Mouse (Mus musculus): ENCODE results near the gene Olfr781. TPM values are rescaled to one million over a fixed set of nuclear protein-coding genes. Genes with fewer than 3 reads are reported as not detected.
"Not testable (repeated sequence)": the region's sequence is repeated elsewhere in the genome, so short reads cannot be mapped to it uniquely, and the experiment has no call there.

Gene Olfr781
- polyA plus RNA-seq (2015; fragmentation: Nextera tagmentation; extraction: Ambion mirVana) = not detected in 2 replicates

DNA sequence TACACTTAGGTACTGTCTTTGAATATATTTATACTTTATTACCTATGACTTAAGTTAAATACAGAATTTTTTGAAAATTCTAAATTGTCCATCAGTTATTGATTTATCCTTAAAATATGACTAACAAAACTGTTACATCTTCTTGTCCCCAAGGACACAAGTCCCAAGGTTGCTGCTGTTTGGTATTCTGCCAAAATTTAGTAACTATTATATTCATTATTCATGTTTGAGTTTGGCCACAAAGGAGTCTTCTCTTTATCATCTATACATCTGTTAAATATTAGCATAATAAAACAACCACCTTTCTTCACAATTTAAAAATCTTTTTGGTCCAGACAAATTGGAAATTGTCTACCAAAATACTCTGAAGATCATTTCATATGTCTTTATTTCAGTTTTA is at the start of gene Olfr781:
TSS of gene Olfr781 (plus strand) at position 301 of the 400 bp plus-strand sequence.
- H3K9me3 ChIP-seq (replicated peaks; ENCODE audit: control insufficient read depth, low read length) = no peaks in the 10 kb centered on the region
- H3K9ac ChIP-seq (ENCODE audit: low read length) = no peak within 1 kb of the TSS
- H3K27me3 ChIP-seq (ENCODE audit: control insufficient read depth, insufficient read depth, low read length) = no peaks in the 10 kb centered on the region
- no peak within 1 kb of the TSS for H3K4me2 ChIP-seq (ENCODE audit: low read depth, low read length)
- ATAC-seq (ENCODE audit: insufficient read depth, low FRiP score) = no peak
- H3K27ac ChIP-seq (ENCODE audit: low read length) = no peak within 1 kb of the TSS
- H3K4me3 ChIP-seq (replicated peaks; ENCODE audit: low read length) = no peak within 1 kb of the TSS
- H3K4me1 ChIP-seq (ENCODE audit: control insufficient read depth, insufficient read depth, low read length) = no peaks in the 10 kb centered on the region
- H3K36me3 ChIP-seq (ENCODE audit: control insufficient read depth, insufficient read depth, low read length) = no peaks in the 10 kb centered on the region

DNA sequence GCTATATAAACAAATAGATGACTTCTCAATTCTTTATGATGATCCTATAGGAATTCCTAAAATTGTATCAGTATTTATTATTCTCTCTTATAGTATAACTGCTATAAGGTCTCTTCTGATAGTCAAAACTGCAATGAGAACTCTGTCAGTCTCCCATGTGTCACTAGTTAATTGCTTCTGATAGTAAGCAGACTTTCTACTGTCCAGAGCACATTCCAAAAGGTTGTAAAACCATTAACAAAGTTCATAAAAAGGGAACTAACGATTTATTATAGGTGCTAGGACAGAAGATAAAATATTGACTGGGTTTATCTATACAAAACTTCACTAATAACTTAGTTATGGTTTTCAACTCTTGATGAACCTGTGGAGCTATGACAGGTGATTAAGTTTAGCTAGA is 15.7 kb upstream of the Olfr781 start:
- H3K4me3 ChIP-seq (replicated peaks; ENCODE audit: low read length); H3K36me3 ChIP-seq (ENCODE audit: control insufficient read depth, insufficient read depth, low read length); H3K9me3 ChIP-seq (replicated peaks; ENCODE audit: control insufficient read depth, low read length); H3K27me3 ChIP-seq (ENCODE audit: control insufficient read depth, insufficient read depth, low read length); H3K4me2 ChIP-seq (ENCODE audit: low read depth, low read length); H3K9ac ChIP-seq (ENCODE audit: low read length); H3K4me1 ChIP-seq (ENCODE audit: control insufficient read depth, insufficient read depth, low read length); H3K27ac ChIP-seq (ENCODE audit: low read length); ATAC-seq (ENCODE audit: insufficient read depth, low FRiP score): not testable (repeated sequence)
- 41% methylated on average over 1 of the region's 1 CpGs for WGBS

DNA sequence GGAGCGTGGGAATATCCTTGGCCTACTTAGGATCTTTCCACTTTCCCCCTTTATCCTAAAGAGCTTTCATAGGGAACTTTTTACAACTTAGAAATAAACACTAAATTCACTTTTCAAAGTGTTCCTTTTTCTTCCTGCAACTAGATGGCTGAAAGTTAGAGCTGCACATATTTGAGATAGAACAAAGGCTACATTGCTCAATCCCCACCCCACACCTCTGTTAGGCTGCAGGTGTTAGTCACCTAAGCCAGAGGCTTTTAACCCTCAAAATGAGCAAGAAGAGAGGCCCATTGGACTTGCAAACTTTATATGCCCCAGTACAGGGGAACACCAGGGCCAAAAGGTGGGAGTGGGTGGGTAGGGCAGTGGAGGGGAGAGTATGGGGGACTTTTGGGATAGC is 15.1 kb upstream of the Olfr781 start:
- not testable (repeated sequence) for H3K4me3 ChIP-seq (replicated peaks; ENCODE audit: low read length); H3K4me2 ChIP-seq (ENCODE audit: low read depth, low read length); H3K4me1 ChIP-seq (ENCODE audit: control insufficient read depth, insufficient read depth, low read length); H3K27ac ChIP-seq (ENCODE audit: low read length); H3K9ac ChIP-seq (ENCODE audit: low read length); H3K36me3 ChIP-seq (ENCODE audit: control insufficient read depth, insufficient read depth, low read length); ATAC-seq (ENCODE audit: insufficient read depth, low FRiP score); H3K27me3 ChIP-seq (ENCODE audit: control insufficient read depth, insufficient read depth, low read length); H3K9me3 ChIP-seq (replicated peaks; ENCODE audit: control insufficient read depth, low read length)
- WGBS = no CpG with 5 or more reads among the region's 1 CpGs

DNA sequence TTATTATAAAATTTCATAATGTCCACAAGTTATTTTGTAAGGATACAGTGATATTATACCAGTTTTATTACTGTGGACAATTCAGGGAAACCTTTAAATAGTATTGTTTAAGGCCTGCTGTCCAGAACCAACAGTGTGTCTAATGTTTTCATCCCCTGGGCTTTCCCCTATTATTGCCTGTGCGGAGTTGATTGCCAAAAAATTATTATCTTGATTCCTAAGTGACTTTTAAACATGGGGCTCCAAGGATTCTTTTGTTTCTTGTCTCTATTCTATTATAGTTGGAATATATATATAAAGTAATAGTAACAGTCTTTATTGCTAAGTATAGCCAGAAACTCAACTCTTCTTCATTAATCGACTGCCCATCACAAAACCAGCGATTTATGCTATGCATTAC is 10.8 kb upstream of the Olfr781 start, which contains the start of gene Olfr780:
TSS of gene Olfr780 (plus strand) at position 301 of the 400 bp plus-strand sequence.
- Histone ChIP-seq H3K9me3 (replicated peaks; ENCODE audit: control insufficient read depth, low read length) (no peaks in the 10 kb centered on the region), H3K4me3 (replicated peaks; ENCODE audit: low read length) (no peak within 1 kb of the TSS), H3K27ac (ENCODE audit: low read length) (no peak within 1 kb of the TSS), H3K27me3 (ENCODE audit: control insufficient read depth, insufficient read depth, low read length) (no peaks in the 10 kb centered on the region), H3K4me2 (ENCODE audit: low read depth, low read length) (no peak within 1 kb of the TSS), H3K4me1 (ENCODE audit: control insufficient read depth, insufficient read depth, low read length) (no peaks in the 10 kb centered on the region), H3K36me3 (ENCODE audit: control insufficient read depth, insufficient read depth, low read length) (no peaks in the 10 kb centered on the region), H3K9ac (ENCODE audit: low read length) (no peak within 1 kb of the TSS)
- ATAC-seq (ENCODE audit: insufficient read depth, low FRiP score) = no peak
- WGBS = 87% methylated on average over 3 of the region's 3 CpGs

DNA sequence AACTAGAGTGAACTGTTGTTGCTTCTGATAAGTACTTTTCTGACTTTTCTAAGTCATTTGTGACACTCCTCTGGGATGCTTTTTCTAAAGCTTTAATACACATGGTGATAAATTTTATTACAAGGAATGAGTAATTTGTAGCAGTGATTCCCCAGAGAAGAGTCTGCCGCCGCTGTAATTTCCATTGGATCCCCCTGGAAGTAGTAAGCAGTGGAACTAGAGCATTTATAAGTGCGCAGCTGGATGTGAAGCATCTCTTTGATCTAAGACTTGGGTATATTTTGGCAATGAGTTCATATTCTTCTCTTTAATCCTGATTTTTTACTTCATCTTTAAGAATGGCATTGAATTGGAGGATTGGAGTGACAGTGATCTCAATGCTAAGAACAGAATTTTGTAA is 19.9 kb downstream of the Olfr781 start, which contains the start of gene Olfr782:
TSS of gene Olfr782 (plus strand) at position 301 of the 400 bp plus-strand sequence.
- Histone ChIP-seq H3K9me3 (replicated peaks; ENCODE audit: control insufficient read depth, low read length) (no peaks in the 10 kb centered on the region), H3K36me3 (ENCODE audit: control insufficient read depth, insufficient read depth, low read length) (no peaks in the 10 kb centered on the region), H3K9ac (ENCODE audit: low read length) (no peak within 1 kb of the TSS), H3K27me3 (ENCODE audit: control insufficient read depth, insufficient read depth, low read length) (no peaks in the 10 kb centered on the region), H3K4me2 (ENCODE audit: low read depth, low read length) (no peak within 1 kb of the TSS), H3K4me3 (replicated peaks; ENCODE audit: low read length) (no peak within 1 kb of the TSS), H3K4me1 (ENCODE audit: control insufficient read depth, insufficient read depth, low read length) (no peaks in the 10 kb centered on the region), H3K27ac (ENCODE audit: low read length) (no peak within 1 kb of the TSS)
- 90% methylated on average over 3 of the region's 3 CpGs for WGBS
- ATAC-seq (ENCODE audit: insufficient read depth, low FRiP score) = no peak

DNA sequence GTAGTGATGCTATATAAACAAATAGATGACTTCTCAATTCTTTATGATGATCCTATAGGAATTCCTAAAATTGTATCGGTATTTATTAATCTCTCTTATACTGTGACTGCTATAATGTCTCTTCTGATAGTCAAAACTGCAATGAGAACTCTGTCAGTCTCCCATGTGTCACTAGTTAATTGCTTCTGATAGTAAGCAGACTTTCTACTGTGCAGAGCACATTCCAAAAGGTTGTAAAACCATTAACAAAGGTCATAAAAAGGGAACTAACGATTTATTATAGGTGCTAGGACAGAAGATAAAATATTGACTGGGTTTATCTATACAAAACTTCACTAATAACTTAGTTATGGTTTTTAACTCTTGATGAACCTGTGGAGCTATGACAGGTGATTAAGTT is 23.8 kb downstream of the Olfr781 start:
- not testable (repeated sequence) for H3K27me3 ChIP-seq (ENCODE audit: control insufficient read depth, insufficient read depth, low read length); H3K4me2 ChIP-seq (ENCODE audit: low read depth, low read length); H3K9ac ChIP-seq (ENCODE audit: low read length); ATAC-seq (ENCODE audit: insufficient read depth, low FRiP score); H3K4me3 ChIP-seq (replicated peaks; ENCODE audit: low read length); H3K36me3 ChIP-seq (ENCODE audit: control insufficient read depth, insufficient read depth, low read length); H3K4me1 ChIP-seq (ENCODE audit: control insufficient read depth, insufficient read depth, low read length); H3K9me3 ChIP-seq (replicated peaks; ENCODE audit: control insufficient read depth, low read length); H3K27ac ChIP-seq (ENCODE audit: low read length)
- WGBS = 64% methylated on average over 2 of the region's 2 CpGs

DNA sequence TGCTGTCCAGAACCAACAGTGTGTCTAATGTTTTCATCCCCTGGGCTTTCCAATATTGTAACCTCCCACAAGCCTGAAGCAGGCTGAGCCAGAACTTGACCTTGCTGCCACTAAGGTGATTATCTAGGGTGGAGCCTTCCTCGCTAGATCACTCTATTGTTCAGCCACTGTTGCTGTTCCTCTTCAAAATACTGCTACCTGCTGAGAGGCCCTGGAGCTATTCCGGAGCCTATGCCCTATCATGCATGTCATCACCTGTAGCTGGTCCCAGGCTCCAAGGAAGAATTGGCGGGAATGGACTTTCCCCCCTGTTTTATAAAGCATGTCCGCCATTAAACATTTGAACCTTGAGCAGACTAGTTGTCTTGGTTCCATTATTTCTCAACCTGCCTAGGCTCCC is 27.8 kb downstream of the Olfr781 start:
- not testable (repeated sequence) for H3K4me3 ChIP-seq (replicated peaks; ENCODE audit: low read length); H3K36me3 ChIP-seq (ENCODE audit: control insufficient read depth, insufficient read depth, low read length); H3K4me1 ChIP-seq (ENCODE audit: control insufficient read depth, insufficient read depth, low read length); H3K4me2 ChIP-seq (ENCODE audit: low read depth, low read length); H3K27ac ChIP-seq (ENCODE audit: low read length); H3K9me3 ChIP-seq (replicated peaks; ENCODE audit: control insufficient read depth, low read length); H3K27me3 ChIP-seq (ENCODE audit: control insufficient read depth, insufficient read depth, low read length); ATAC-seq (ENCODE audit: insufficient read depth, low FRiP score); H3K9ac ChIP-seq (ENCODE audit: low read length)
- 86% methylated on average over 4 of the region's 4 CpGs for WGBS

DNA sequence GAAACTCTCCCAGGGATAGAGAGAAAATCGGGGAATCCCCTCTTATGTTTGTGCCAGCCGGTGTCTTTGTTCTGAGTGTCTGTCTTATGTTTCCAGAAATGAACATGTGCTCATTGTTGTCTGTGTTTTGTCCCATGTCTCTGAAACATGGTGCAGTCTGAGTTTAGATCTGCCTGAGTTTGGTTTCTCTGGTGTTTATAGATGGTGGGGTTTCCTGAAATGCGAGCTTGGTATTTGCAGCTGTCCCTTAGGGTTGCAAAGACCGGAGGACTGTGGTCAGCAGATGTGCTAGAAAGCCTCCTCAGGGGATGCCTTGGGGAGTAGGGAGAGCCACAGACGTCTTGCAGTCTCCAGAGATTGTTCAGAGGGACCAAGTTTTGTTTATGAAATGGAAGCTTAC is 28.7 kb downstream of the Olfr781 start:
- no peak for ATAC-seq (ENCODE audit: insufficient read depth, low FRiP score)
- Histone ChIP-seq H3K27ac (ENCODE audit: low read length) (no peak overlapping the region), H3K4me1 (ENCODE audit: control insufficient read depth, insufficient read depth, low read length) (no peaks in the 10 kb centered on the region), H3K27me3 (ENCODE audit: control insufficient read depth, insufficient read depth, low read length) (no peaks in the 10 kb centered on the region), H3K4me3 (replicated peaks; ENCODE audit: low read length) (no peak overlapping the region), H3K36me3 (ENCODE audit: control insufficient read depth, insufficient read depth, low read length) (no peaks in the 10 kb centered on the region), H3K9ac (ENCODE audit: low read length) (no peak overlapping the region), H3K9me3 (replicated peaks; ENCODE audit: control insufficient read depth, low read length) (no peaks in the 10 kb centered on the region), H3K4me2 (ENCODE audit: low read depth, low read length) (no peak overlapping the region)
- 74% methylated on average over 5 of the region's 5 CpGs for WGBS

DNA sequence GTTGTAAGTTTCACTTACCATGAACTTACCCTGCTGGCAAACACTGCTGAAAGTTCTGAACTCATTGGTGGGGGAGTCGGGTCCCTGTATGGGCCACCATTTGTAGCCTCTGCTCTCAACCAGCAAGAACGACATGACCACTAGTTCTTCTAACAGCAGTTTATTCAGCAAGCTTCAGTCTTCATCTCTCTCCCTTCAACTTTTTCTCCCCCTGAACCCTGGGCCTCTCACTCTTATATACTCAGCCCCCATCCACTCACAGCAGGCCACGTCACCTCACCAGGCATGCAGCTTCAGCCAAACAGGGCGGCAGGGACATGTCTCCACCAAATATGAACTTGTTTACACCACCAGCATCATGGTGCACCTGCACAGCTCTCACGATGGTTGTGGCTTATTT is 45.4 kb downstream of the Olfr781 start:
- H3K4me2 ChIP-seq (ENCODE audit: low read depth, low read length); H3K27me3 ChIP-seq (ENCODE audit: control insufficient read depth, insufficient read depth, low read length); ATAC-seq (ENCODE audit: insufficient read depth, low FRiP score); H3K27ac ChIP-seq (ENCODE audit: low read length); H3K4me3 ChIP-seq (replicated peaks; ENCODE audit: low read length); H3K9me3 ChIP-seq (replicated peaks; ENCODE audit: control insufficient read depth, low read length); H3K36me3 ChIP-seq (ENCODE audit: control insufficient read depth, insufficient read depth, low read length); H3K9ac ChIP-seq (ENCODE audit: low read length); H3K4me1 ChIP-seq (ENCODE audit: control insufficient read depth, insufficient read depth, low read length): not testable (repeated sequence)
- 85% methylated on average over 5 of the region's 5 CpGs for WGBS
